Mouse (Mus musculus) liver, embryonic 11.5 days (tissue): ENCODE results near the gene Lst1. TPM values are rescaled to one million over a fixed set of nuclear protein-coding genes. Genes with fewer than 3 reads are reported as not detected.

Experiments
- ATAC-seq: fragments of 200-750 bp; cut with Nextera tagmentation; replicated peaks from 2 replicates; pipeline ENCODE4 v1.8.0; 2017; ENCODE audit warnings: moderate number of reproducible peaks, mild to moderate bottlenecking, moderate TSS enrichment, moderate library complexity; ENCODE audit not compliant: low FRiP score
- DNase-seq: peaks from one replicate; pipeline ENCODE4 v3.0.0-alpha.2; 2017; ENCODE audit warnings: low spot score
- H3K27ac ChIP-seq: fragments of 300-500 bp; sonication (generic); 2 replicates; pipeline ENCODE4 v1.5.1; 2014; ENCODE audit warnings: mild to moderate bottlenecking, low read depth, low read length, control low read depth
- H3K27me3 ChIP-seq: fragments of 300-500 bp; sonication (generic); replicated peaks from 2 replicates; pipeline ENCODE4 v1.6.1; 2014; ENCODE audit warnings: low read length, mixed read lengths; ENCODE audit not compliant: control insufficient read depth, insufficient read depth
- H3K36me3 ChIP-seq: fragments of 300-500 bp; sonication (generic); 2 replicates; pipeline ENCODE4 v1.6.1; 2014; ENCODE audit warnings: mild to moderate bottlenecking, low read length, moderate library complexity, mixed read lengths; ENCODE audit not compliant: control insufficient read depth, insufficient read depth
- H3K4me1 ChIP-seq: fragments of 300-500 bp; sonication (generic); replicated peaks from 2 replicates; pipeline ENCODE4 v1.6.1; 2014; ENCODE audit warnings: low read length, mixed read lengths; ENCODE audit not compliant: control insufficient read depth, insufficient read depth
- H3K4me2 ChIP-seq: fragments of 300-500 bp; sonication (generic); 2 replicates; pipeline ENCODE4 v1.6.1; 2014; ENCODE audit warnings: mild to moderate bottlenecking, control low read depth, moderate library complexity
- H3K4me3 ChIP-seq: fragments of 300-500 bp; sonication (generic); 2 replicates; pipeline ENCODE4 v1.5.1; 2014; ENCODE audit warnings: low read depth, low read length, control low read depth
- H3K9ac ChIP-seq: fragments of 300-500 bp; sonication (generic); 2 replicates; pipeline ENCODE4 v1.6.1; 2014; ENCODE audit warnings: low read depth, low read length, control low read depth
- H3K9me3 ChIP-seq: fragments of 300-500 bp; sonication (generic); 2 replicates; pipeline ENCODE4 v1.6.1; 2016; ENCODE audit warnings: low read length, inconsistent platforms, mixed read lengths; ENCODE audit not compliant: control insufficient read depth
- WGBS: fragments of 180-500 bp; shearing (Covaris S2); extraction: QIAGEN DNeasy Blood & Tissue Kit; methylation state at CpG from one replicate; pipeline ENCODE4 v1.1.7; 2014; 5-methylcytosine and 5-hydroxymethylcytosine counted together
- polyA plus RNA-seq: library from polyadenylated mRNA; unstranded; fragments of >200 nt; fragmentation: Nextera tagmentation; extraction: Ambion mirVana; gene quantifications from 2 replicates; pipeline ENCODE4 v1.2.1, GENCODE M21; 2014

Lst1 gene
- polyA plus RNA-seq, 1 experiment from 2014 or later: 28.1 TPM

DNA sequence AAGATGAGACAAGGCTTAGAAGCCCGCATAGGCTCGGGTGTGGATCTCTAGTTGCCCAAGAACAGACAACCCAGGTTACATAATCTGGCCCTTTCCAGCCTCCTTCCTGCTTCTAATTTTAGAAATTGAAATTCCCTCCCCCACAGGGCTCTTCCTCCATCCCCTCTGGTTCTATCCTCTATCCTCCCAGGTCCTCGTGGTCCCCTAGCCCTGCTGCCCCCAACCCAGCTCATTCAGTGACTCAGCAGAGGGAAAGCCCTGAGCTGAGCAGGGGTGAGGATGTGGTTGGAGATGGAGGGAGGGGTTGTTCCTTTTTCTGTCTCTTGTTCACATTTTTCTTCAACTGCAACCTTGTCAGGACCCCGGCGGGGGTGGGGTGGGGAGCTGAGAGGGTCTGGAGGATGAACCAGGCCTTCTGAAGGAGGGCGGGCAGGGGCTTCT lies 31.4 kb upstream of the Lst1 start:
- ATAC-seq (no peak), DNase-seq (no peak)
- peaks cover 14% of the 10 kb centered on the region; the same call in 1 of the 2 replicates for H3K36me3 ChIP-seq
- 0 out of 2 replicates have a peak overlapping the region, but pooled peaks have one; percentile 22 for H3K27ac ChIP-seq
- WGBS: 38% methylated on average over 6 of the region's 6 CpGs
- H3K4me3 ChIP-seq: no peak overlapping the region
- no peak overlapping the region for H3K9ac ChIP-seq
- no peak overlapping the region for H3K4me2 ChIP-seq
- peaks cover 11% of the 10 kb centered on the region for H3K4me1 ChIP-seq
- H3K9me3 ChIP-seq: no peaks in the 10 kb centered on the region
- H3K27me3 ChIP-seq: no peaks in the 10 kb centered on the region

DNA sequence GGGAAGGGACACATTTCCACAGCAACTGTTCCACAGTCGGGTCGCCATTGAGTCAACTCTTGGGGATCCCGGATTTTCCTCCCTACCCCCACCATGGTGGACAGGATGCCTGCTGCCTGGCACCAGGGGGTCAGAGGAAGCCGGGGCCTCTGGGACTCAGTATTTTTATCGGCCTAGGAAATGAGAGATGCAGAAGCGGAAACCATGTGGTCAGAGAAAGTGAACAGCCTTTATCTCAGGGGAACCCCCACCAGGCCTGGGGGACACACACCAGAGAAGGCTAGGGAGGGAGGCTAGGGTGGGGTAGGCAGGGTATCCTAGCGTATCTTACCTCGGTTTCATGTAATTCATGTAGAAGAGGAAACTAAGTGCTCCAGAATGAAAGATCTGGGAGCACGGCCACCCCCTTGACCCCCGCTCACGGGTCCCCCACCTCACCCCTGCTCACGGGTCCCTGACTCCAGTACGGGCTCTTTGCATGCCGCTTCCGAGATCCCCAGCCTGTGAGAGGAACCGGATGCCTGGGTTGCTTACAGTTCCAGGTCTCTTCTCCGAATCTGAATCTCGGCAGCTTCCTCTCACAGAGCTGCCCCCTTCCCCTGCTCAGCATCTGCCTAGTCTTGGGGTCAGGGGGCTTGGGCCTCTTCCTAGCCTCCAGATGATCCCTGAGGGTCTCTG lies 30.4 kb upstream of the Lst1 start:
- 43% methylated on average over 18 of the region's 18 CpGs for WGBS
- no peaks in the 10 kb centered on the region for H3K9me3 ChIP-seq
- H3K4me2 ChIP-seq: peak overlapping the region; percentile 22
- peaks cover 11% of the 10 kb centered on the region for H3K4me1 ChIP-seq
- DNase-seq (no peak), ATAC-seq (peak; percentile 49; the same call in 1 of the 2 replicates)
- no peaks in the 10 kb centered on the region for H3K27me3 ChIP-seq
- H3K4me3 ChIP-seq: peak overlapping the region; percentile 8; the same call in 1 of the 2 replicates
- no peak overlapping the region for H3K9ac ChIP-seq
- H3K36me3 ChIP-seq: peaks cover 14% of the 10 kb centered on the region; the same call in 1 of the 2 replicates
- H3K27ac ChIP-seq: 0 out of 2 replicates have a peak overlapping the region, but pooled peaks have one; percentile 3

DNA sequence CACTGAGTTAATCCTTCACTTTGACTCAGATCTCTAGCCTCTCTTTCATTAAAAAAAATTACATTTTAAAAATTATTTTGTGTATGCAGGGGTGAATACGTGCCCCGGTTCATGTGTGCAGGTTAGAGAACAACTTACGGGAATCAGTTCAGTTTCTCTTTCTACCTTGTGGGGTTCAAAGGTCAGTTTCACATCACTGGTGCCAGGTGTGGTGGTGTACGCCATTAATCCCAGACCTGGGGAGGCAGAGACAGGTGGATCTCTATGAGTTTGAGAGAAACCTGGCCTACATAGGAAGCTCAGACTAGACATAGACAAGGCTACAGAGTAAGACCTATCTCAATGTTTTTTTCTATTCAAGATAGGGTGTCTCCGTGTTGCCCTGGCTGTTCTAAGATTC lies 24.8 kb upstream of the Lst1 start:
- 85% methylated on average over 5 of the region's 5 CpGs for WGBS
- no peaks in the 10 kb centered on the region for H3K27me3 ChIP-seq
- H3K36me3 ChIP-seq: no peaks in the 10 kb centered on the region
- no peak for ATAC-seq
- no peak overlapping the region for H3K4me2 ChIP-seq
- no peak overlapping the region for H3K9ac ChIP-seq
- no peak for DNase-seq
- no peak overlapping the region for H3K27ac ChIP-seq
- H3K4me3 ChIP-seq: no peak overlapping the region
- no peaks in the 10 kb centered on the region for H3K9me3 ChIP-seq
- H3K4me1 ChIP-seq: peaks cover 2% of the 10 kb centered on the region; the same call in 1 of the 2 replicates

DNA sequence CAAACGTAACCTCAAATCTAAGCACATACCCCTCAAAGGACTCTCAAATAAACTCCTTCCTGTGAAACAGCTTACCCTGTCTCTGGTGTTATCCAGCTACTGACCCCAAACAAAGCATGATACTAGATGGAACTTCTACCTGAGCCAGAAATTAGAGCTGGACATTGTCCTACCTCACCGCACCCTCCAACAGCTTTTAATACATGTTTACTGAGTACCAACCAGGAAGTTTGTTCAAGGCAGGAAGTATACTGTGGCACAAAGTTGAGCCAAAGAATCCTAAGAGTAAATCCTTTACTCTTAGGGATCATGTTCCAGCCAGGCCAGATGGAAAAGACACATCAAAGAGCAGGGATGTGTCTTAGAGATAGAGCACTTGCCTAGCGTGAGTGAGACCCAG lies 22.4 kb upstream of the Lst1 start:
- WGBS: 69% methylated on average over 3 of the region's 3 CpGs
- ATAC-seq (no peak), DNase-seq (no peak)
- H3K36me3 ChIP-seq: no peaks in the 10 kb centered on the region
- no peak overlapping the region for H3K4me2 ChIP-seq
- H3K27me3 ChIP-seq: no peaks in the 10 kb centered on the region
- no peak overlapping the region for H3K9ac ChIP-seq
- no peak overlapping the region for H3K4me3 ChIP-seq
- peaks cover 2% of the 10 kb centered on the region; the same call in 1 of the 2 replicates for H3K4me1 ChIP-seq
- no peaks in the 10 kb centered on the region for H3K9me3 ChIP-seq
- H3K27ac ChIP-seq: no peak overlapping the region

- Histone ChIP-seq H3K9ac (no peak overlapping the region), H3K4me2 (no peak overlapping the region), H3K9me3 (no peaks in the 10 kb centered on the region), H3K27me3 (peaks cover 5% of the 10 kb centered on the region), H3K27ac (no peak overlapping the region), H3K36me3 (no peaks in the 10 kb centered on the region), H3K4me1 (peaks cover 2% of the 10 kb centered on the region; the same call in 1 of the 2 replicates), H3K4me3 (no peak overlapping the region)
- no peak for DNase-seq
- ATAC-seq: no peak
- 61% methylated on average over 12 of the region's 12 CpGs for WGBS
Measured at GRCm38 (mm10) chr17:35209785-35210535, 21.7 kb upstream of the Lst1 start.

GRCm38 (mm10) chr17:35205380-35205769 lies 17.1 kb upstream of the Lst1 start:
- 48% methylated on average over 10 of the region's 10 CpGs for WGBS
- Histone ChIP-seq H3K9ac (no peak overlapping the region), H3K27me3 (peaks cover 51% of the 10 kb centered on the region), H3K36me3 (no peaks in the 10 kb centered on the region), H3K27ac (no peak overlapping the region), H3K9me3 (no peaks in the 10 kb centered on the region), H3K4me1 (peaks cover 3% of the 10 kb centered on the region; the same call in 1 of the 2 replicates), H3K4me3 (no peak overlapping the region), H3K4me2 (no peak overlapping the region)
- DNase-seq: no peak
- no peak for ATAC-seq

- no peak within 1 kb of the TSS for H3K4me3 ChIP-seq
- H3K4me2 ChIP-seq: no peak within 1 kb of the TSS
- 29% methylated on average over 20 of the region's 20 CpGs for WGBS
- no peaks in the 10 kb centered on the region for H3K36me3 ChIP-seq
- no peak within 1 kb of the TSS for H3K9ac ChIP-seq
- no peak for DNase-seq
- peaks cover 3% of the 10 kb centered on the region; the same call in 1 of the 2 replicates for H3K4me1 ChIP-seq
- H3K9me3 ChIP-seq: no peaks in the 10 kb centered on the region
- H3K27ac ChIP-seq: no peak within 1 kb of the TSS
- H3K27me3 ChIP-seq: peaks cover 51% of the 10 kb centered on the region
- no peak for ATAC-seq
Measured at GRCm38 (mm10) chr17:35204494-35205379, 16.5 kb upstream of the Lst1 start, which contains the start of gene Lta. Gene Lta, minus strand, starts transcription at chr17:35205351.

DNA sequence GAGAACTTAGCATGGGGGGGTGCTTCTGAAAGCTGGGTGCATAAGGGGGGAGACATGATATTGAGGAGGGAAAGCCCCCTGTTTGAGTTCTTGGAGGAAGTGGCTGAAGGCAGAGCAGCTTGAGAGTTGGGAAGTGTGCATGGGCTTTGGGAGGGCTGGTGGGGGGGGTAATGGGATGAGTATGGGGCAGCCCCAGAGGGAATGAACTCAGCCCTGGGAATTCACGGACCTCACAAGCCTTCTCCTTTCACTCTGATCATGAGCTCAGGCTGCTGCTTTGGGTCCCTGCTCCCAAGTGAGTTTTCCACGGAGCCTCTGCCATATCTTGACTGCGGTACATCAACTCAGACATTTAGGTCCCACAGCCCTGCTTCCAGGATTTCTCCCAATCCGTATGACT lies 14.2 kb upstream of the Lst1 start:
- WGBS: 56% methylated on average over 4 of the region's 4 CpGs
- H3K27me3 ChIP-seq: peaks cover 57% of the 10 kb centered on the region

More for the DNA sequence above, 14.2 kb upstream of the Lst1 start:
- DNase-seq (no peak), ATAC-seq (no peak)
- no peaks in the 10 kb centered on the region for H3K9me3 ChIP-seq
- no peak overlapping the region for H3K27ac ChIP-seq
- H3K4me1 ChIP-seq: peaks cover 3% of the 10 kb centered on the region; the same call in 1 of the 2 replicates
- no peak overlapping the region for H3K4me2 ChIP-seq
- H3K36me3 ChIP-seq: no peaks in the 10 kb centered on the region
- no peak overlapping the region for H3K9ac ChIP-seq
- no peak overlapping the region for H3K4me3 ChIP-seq
